Mouse (Mus musculus) embryonic facial prominence, embryonic 15.5 days (tissue): ENCODE results near the gene Brf1. TPM values are rescaled to one million over a fixed set of nuclear protein-coding genes. Genes with fewer than 3 reads are reported as not detected.
A peak's percentile ranks its signal among the peaks of the same experiment; 100 is the strongest.

Experiments used
- ATAC-seq: fragments of 200-750 bp; cut with Nextera tagmentation; 2 replicates; pipeline ENCODE4 v1.8.0; 2017; ENCODE audit warnings: low read depth, moderate TSS enrichment; ENCODE audit not compliant: insufficient number of reproducible peaks, low FRiP score, low TSS enrichment
- H3K27ac ChIP-seq: fragments of 300-500 bp; sonication (generic); replicated peaks from 2 replicates; pipeline ENCODE4 v1.5.1; 2015; ENCODE audit warnings: mild to moderate bottlenecking, inconsistent platforms
- H3K27me3 ChIP-seq: fragments of 300-500 bp; sonication (generic); 2 replicates; pipeline ENCODE4 v1.6.1; 2015; ENCODE audit warnings: inconsistent platforms
- H3K36me3 ChIP-seq: fragments of 300-500 bp; sonication (generic); 2 replicates; pipeline ENCODE4 v1.6.1; 2015; ENCODE audit warnings: mild to moderate bottlenecking, inconsistent platforms
- H3K4me1 ChIP-seq: fragments of 300-500 bp; sonication (generic); 2 replicates; pipeline ENCODE4 v1.6.1; 2015; ENCODE audit warnings: inconsistent platforms
- H3K4me2 ChIP-seq: fragments of 300-500 bp; sonication (generic); replicated peaks from 2 replicates; pipeline ENCODE4 v1.6.1; 2015; ENCODE audit warnings: mild to moderate bottlenecking, inconsistent platforms
- H3K4me3 ChIP-seq: fragments of 300-500 bp; sonication (generic); replicated peaks from 2 replicates; pipeline ENCODE4 v1.5.1; 2015; ENCODE audit warnings: mild to moderate bottlenecking, inconsistent platforms
- H3K9ac ChIP-seq: fragments of 300-500 bp; sonication (generic); 2 replicates; pipeline ENCODE4 v1.6.1; 2015; ENCODE audit warnings: inconsistent platforms
- H3K9me3 ChIP-seq: fragments of 300-500 bp; sonication (generic); replicated peaks from 2 replicates; pipeline ENCODE4 v1.6.1; 2016; ENCODE audit warnings: inconsistent platforms
- WGBS: fragments of 180-500 bp; shearing (Covaris S2); methylation state at CpG from one replicate; pipeline ENCODE4 v1.1.7; 2015; 5-methylcytosine and 5-hydroxymethylcytosine counted together
- polyA plus RNA-seq: library from polyadenylated mRNA; unstranded; fragments of >200 nt; fragmentation: Nextera tagmentation; extraction: Ambion mirVana; gene quantifications from 2 replicates; pipeline ENCODE4 v1.2.1, GENCODE M21; 2015

The Brf1 gene
- polyA plus RNA-seq, 1 experiment from 2014 or later, result 70.9 TPM

DNA sequence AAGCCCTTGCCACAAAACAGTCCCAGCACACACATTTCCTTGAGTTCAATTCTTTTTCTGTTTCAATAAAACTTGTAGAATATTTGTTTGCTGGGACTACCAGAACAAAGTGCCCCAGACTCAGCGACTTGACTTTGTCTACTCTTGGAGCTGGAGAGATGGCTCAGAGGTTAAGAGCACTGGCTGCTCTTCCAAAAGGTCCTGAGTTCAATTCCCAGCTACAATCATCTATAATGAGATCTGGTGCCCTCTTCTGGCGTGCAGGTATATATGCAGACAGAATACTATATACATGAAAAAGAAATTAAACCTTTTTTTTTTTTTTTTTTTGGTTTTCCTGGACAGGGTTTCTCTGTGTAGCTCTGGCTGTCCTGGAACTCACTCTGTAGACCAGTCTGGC is 2.2 kb upstream of the Brf1 start:
- no peak overlapping the region for H3K4me3 ChIP-seq
- no peak overlapping the region for H3K27ac ChIP-seq
- H3K9me3 ChIP-seq, result no peaks in the 10 kb centered on the region
- no peaks in the 10 kb centered on the region for H3K36me3 ChIP-seq
- H3K27me3 ChIP-seq, result no peaks in the 10 kb centered on the region
- no peak overlapping the region for H3K4me2 ChIP-seq
- H3K4me1 ChIP-seq, result peaks cover 22% of the 10 kb centered on the region
- no peak for ATAC-seq
- WGBS, result 37% methylated on average over 2 of the region's 2 CpGs
- no peak overlapping the region for H3K9ac ChIP-seq

DNA sequence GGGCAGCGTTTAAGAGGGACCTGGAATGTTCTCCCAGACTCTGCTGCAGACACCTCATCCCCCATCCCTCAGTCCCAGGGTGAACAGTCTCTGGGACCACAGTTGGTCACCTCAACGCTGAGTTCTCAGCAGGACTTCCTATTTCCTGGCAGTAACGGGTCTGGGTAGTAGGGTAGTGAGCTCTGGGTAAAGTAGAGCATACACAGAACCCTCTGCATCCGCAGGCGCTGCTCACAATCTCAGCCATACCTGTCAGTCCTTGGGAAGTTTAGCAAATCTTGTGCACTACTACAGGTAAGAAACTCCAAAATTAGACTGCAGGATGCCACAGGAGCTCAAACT is 600 bp upstream of the Brf1 start:
- peak overlapping the region; percentile 49 for H3K9ac ChIP-seq
- no peak; the same call in 1 of the 2 replicates for ATAC-seq
- 3% methylated on average over 5 of the region's 5 CpGs for WGBS
- peak overlapping the region; percentile 96 for H3K27ac ChIP-seq
- no peaks in the 10 kb centered on the region for H3K27me3 ChIP-seq
- H3K4me2 ChIP-seq, result peak overlapping the region; percentile 76
- peak overlapping the region; percentile 96 for H3K4me3 ChIP-seq
- H3K36me3 ChIP-seq, result 0 out of 2 replicates have a peak, but pooled peaks cover 5% of the 10 kb centered on the region
- no peaks in the 10 kb centered on the region for H3K9me3 ChIP-seq
- peaks cover 28% of the 10 kb centered on the region for H3K4me1 ChIP-seq

DNA sequence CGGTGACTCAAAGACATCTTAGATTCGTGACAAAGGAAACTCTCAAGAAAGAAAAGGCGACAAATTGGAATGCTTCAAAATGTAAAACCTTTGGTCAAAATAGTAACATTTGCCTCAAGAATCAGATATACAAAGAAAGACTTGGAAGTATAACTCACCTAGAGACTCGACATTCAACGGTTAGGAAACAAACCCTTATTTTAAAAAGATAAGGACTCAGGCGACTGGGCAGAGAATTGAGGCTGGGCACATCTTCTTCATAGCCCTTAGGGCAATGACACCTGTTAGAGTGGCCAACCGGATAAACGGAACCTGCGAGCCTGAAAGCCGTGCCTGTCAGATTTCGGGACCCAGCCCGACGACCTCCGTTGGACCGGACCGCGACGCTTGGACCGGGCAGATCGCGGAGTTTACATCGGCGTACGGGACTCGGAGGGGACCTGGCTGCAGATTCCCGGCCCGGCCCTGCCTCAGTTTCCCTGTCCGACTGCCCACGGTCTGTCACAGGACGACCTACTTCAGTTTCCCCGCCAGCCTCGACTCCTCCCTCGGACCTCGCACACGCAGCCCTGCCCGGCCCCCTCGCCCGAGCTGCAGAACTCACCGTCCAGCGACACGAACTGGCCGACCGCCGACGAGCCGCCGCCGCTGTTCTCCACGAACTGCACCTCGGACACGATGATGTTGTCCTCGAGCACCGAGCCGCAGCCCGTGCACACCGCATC is 773 bp downstream of the Brf1 start:
- Histone ChIP-seq H3K4me2 (peak overlapping the region; percentile 76), H3K27me3 (no peaks in the 10 kb centered on the region), H3K4me3 (peak overlapping the region; percentile 96), H3K27ac (peak overlapping the region; percentile 96), H3K9me3 (no peaks in the 10 kb centered on the region), H3K36me3 (0 out of 2 replicates have a peak, but pooled peaks cover 13% of the 10 kb centered on the region), H3K9ac (peak overlapping the region; percentile 96), H3K4me1 (peaks cover 28% of the 10 kb centered on the region)
- WGBS, result under 1% methylated on average over 56 of the region's 56 CpGs
- peak; percentile 0; the same call in 1 of the 2 replicates for ATAC-seq

DNA sequence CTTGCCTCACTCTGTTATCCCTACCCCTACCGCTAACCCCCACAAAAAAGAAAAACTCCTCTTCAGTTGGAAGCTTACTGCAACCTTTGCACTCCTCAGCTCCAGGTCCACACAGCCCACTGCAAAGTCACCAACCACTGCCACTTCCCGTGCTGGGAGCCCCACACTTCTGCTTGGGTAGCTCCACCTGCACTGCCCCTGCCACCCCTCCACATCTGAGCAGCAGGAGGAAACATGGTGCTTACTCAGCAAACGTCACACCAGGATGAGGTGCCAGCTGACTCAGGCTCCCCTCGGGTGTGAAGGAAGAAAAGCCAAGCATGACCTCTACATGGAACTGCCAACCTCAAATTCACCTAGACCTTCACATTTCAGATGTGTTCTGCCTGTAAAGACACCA is 6.4 kb downstream of the Brf1 start:
- no peak overlapping the region for H3K4me3 ChIP-seq
- 76% methylated on average over 4 of the region's 4 CpGs for WGBS

DNA sequence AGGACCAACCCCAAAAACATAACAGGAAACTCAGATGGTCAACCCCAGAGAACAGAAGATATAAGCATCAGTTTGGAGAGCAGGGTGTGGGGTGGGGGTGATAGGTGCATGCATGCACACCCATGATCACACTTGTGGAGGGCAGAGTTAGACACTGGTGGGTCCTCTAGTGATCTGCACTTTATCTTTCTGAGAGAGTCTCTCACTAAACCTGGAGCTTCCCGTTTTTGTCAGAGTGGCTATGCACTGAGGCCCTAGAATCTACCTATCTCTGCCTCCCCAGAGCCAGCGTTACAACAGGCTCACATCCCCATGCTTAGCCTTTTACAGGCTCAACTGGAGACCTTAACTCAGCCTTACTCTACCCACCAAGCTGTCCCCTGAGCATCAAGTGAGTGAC is 9.1 kb downstream of the Brf1 start:
- H3K4me2 ChIP-seq, result no peak overlapping the region
- H3K9me3 ChIP-seq, result no peaks in the 10 kb centered on the region
- ATAC-seq, result no peak
- peak overlapping the region; percentile 55; the same call in 1 of the 2 replicates for H3K27ac ChIP-seq
- H3K9ac ChIP-seq, result no peak overlapping the region
- peaks cover 5% of the 10 kb centered on the region; the same call in 1 of the 2 replicates for H3K4me1 ChIP-seq
- H3K27me3 ChIP-seq, result no peaks in the 10 kb centered on the region
- H3K36me3 ChIP-seq, result peaks cover 42% of the 10 kb centered on the region
- 85% methylated on average over 2 of the region's 2 CpGs for WGBS
- no peak overlapping the region for H3K4me3 ChIP-seq

More for the DNA sequence above, 6.4 kb downstream of the Brf1 start:
- no peak overlapping the region for H3K27ac ChIP-seq
- H3K27me3 ChIP-seq, result no peaks in the 10 kb centered on the region
- H3K36me3 ChIP-seq, result peaks cover 27% of the 10 kb centered on the region; the same call in 1 of the 2 replicates
- H3K9ac ChIP-seq, result no peak overlapping the region
- no peak overlapping the region for H3K4me2 ChIP-seq
- H3K4me1 ChIP-seq, result peaks cover 23% of the 10 kb centered on the region
- no peak for ATAC-seq
- no peaks in the 10 kb centered on the region for H3K9me3 ChIP-seq

DNA sequence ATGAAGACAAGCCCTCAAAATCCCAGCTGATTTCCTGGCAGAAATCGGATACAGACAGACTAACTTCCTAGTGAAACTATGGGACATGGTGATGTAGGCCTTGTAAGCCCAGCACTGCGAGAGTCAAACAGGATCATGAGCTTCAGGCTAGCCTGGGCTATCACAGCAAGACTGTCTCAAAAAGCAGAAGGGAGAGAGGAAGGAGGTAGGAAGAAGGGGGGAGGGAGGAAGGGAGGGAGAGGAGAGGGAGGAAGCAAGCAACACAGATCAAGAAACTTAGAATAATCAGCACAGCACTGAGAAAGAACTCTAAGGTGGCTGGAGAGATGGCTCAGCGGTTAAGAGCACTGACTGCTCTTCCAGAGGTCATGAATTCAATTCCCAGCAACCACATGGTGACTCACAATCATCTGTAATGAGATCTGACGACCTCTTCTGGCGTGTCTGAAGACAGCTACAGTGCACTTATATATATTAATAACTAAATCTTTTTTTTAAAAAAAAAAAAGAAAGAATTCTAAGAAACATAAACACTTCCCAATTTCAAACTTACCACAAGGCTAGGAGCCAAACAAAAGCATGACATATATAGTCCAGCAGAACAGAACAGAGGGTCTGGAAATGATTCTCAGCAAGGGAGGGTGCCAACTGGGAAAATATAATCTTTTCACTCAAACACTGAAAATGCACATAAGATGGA is 9.6 kb downstream of the Brf1 start:
- no peak overlapping the region for H3K9ac ChIP-seq
- no peaks in the 10 kb centered on the region for H3K27me3 ChIP-seq
- H3K4me3 ChIP-seq, result no peak overlapping the region
- 68% methylated on average over 5 of the region's 5 CpGs for WGBS
- no peak overlapping the region for H3K4me2 ChIP-seq
- peaks cover 5% of the 10 kb centered on the region; the same call in 1 of the 2 replicates for H3K4me1 ChIP-seq
- peak overlapping the region; percentile 55; the same call in 1 of the 2 replicates for H3K27ac ChIP-seq
- peaks cover 46% of the 10 kb centered on the region for H3K36me3 ChIP-seq
- no peaks in the 10 kb centered on the region for H3K9me3 ChIP-seq
- ATAC-seq, result no peak

DNA sequence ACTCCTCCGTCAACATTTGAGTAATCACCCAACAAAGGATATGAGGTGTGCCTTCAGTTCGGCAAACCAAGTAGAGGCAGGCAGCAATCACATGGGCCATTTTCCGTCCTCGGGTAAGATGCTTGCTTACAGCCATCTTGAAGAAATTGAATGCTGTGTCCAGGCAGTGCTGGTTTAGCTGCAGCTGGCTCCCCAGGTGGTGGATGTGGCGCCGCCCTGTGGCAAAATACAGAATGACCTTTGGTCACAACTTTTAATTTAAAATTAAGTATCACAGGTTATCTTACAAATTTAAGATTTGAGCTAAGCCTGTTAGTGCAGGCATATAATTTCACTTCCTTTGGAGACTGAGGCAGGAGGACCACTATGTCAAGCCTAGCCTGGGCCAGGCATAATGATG is 12.6 kb downstream of the Brf1 start:
- 67% methylated on average over 6 of the region's 6 CpGs for WGBS

DNA sequence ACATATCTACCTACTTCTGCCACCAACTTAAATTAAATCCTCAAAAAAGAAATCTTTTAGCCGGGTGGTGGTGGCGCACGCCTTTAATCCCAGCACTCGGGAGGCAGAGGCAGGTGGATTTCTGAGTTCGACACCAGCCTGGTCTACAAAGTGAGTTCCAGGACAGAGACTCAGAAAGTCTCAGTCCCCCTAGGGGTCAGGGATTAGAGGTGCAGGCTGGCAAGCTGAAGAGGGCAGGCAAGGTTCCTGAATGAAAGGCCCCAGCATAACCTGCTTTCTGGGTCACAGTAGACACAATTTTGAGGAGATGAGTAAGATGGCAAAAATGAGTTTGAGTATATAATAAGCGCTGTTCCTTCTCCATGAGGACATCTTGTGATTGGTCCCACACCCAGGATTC is 15.2 kb downstream of the Brf1 start:
- H3K9me3 ChIP-seq, result no peaks in the 10 kb centered on the region
- no peak overlapping the region for H3K4me3 ChIP-seq
- no peak overlapping the region for H3K4me2 ChIP-seq
- no peaks in the 10 kb centered on the region for H3K27me3 ChIP-seq
- H3K9ac ChIP-seq, result no peak overlapping the region
- 91% methylated on average over 6 of the region's 6 CpGs for WGBS
- H3K36me3 ChIP-seq, result peaks cover 80% of the 10 kb centered on the region
- H3K27ac ChIP-seq, result no peak overlapping the region
- ATAC-seq, result no peak
- H3K4me1 ChIP-seq, result no peaks in the 10 kb centered on the region

More for the DNA sequence above, 12.6 kb downstream of the Brf1 start:
- H3K4me1 ChIP-seq, result peaks cover 3% of the 10 kb centered on the region; the same call in 1 of the 2 replicates
- H3K27me3 ChIP-seq, result no peaks in the 10 kb centered on the region
- no peak overlapping the region for H3K27ac ChIP-seq
- no peak for ATAC-seq
- H3K36me3 ChIP-seq, result peaks cover 64% of the 10 kb centered on the region
- H3K4me2 ChIP-seq, result no peak overlapping the region
- H3K9ac ChIP-seq, result no peak overlapping the region
- H3K9me3 ChIP-seq, result no peaks in the 10 kb centered on the region
- H3K4me3 ChIP-seq, result no peak overlapping the region

DNA sequence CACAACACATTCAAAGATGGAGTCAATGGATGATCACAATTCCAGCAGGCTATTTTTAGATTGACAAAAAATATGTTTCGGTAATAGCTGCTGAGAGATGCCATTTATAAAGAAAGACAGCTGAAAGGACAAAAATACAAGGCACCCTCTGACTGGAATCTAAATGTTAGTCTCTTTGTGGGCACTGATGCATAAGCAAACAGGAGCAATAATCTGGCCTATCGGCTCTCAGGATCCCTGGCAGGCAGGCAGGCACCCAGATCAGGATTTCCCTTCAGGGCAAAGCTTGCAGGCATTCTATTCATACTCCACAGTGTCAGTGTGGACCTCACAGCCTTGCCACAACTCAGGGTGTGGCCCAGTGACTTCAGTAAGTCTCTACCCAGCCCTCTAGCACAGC is 18.5 kb downstream of the Brf1 start:
- WGBS, result 73% methylated on average over 2 of the region's 2 CpGs
- Histone ChIP-seq H3K27me3 (no peaks in the 10 kb centered on the region), H3K4me3 (no peak overlapping the region), H3K9me3 (no peaks in the 10 kb centered on the region), H3K4me1 (peaks cover 10% of the 10 kb centered on the region), H3K9ac (no peak overlapping the region), H3K36me3 (peaks cover 94% of the 10 kb centered on the region), H3K4me2 (no peak overlapping the region), H3K27ac (0 out of 2 replicates have a peak overlapping the region, but pooled peaks have one; percentile 17)
- no peak for ATAC-seq

DNA sequence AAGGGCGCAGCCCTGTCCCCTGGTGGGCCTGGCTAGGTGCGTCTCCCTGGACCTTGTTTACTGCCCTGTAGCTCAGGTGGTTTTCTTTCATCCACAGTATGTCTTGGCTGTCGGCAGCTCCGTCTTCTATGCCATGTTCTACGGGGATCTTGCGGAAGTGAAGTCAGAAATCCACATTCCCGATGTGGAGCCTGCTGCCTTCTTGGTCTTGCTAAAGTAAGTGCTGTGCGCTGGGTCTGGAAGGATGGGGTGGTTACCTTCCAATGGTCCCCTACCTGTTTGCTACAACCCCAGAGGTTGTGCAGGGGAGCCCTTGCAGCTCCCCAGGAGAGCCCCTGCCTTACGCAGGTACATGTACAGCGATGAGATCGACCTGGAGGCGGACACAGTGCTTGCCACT is 23.3 kb downstream of the Brf1 start:
- Histone ChIP-seq H3K4me3 (peak overlapping the region; percentile 64), H3K36me3 (peaks cover 75% of the 10 kb centered on the region), H3K27me3 (no peaks in the 10 kb centered on the region), H3K4me2 (peak overlapping the region; percentile 77), H3K27ac (peak overlapping the region; percentile 92), H3K9me3 (no peaks in the 10 kb centered on the region), H3K9ac (peak overlapping the region; percentile 61), H3K4me1 (peaks cover 19% of the 10 kb centered on the region)
- WGBS, result 36% methylated on average over 12 of the region's 12 CpGs
- no peak for ATAC-seq

DNA sequence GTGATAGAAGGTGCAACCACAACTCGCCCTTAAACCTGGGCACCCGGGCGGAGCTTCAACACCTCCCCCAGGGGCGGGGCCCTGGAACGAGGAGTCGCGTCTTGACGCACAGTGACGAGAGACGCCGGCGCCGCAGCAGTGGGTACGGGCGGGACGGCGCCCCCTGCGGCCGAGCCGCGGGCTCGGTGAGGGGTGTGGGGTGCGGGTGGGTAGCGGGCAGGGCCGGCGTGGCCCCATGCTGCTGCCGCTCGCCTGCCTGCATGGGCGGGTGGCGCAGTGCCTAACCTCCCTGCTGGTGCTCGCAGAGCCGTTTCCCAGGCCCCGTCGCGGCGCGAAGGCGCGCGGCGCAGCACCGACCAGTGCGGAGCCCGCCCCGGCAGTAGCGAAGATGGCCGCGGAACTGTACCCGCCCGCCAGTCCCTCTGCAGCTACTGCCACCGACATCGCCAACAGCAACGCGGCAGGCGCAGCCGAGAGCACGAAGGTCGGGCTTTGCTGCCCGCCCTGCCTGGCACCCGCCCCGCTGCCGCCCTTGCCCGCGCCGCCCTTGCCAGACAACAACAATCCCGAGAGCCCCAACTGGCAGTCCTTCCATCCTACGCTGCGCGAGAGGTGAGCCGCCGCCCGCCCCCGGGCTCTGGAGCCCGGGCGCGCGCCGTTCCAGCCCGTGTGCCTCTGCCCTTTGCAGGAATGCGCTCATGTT is 24.0 kb downstream of the Brf1 start, which contains the start of gene Btbd6:
TSS of gene Btbd6 (plus strand) at position 112 of the 703 bp plus-strand sequence.
- H3K9me3 ChIP-seq, result no peaks in the 10 kb centered on the region
- peaks cover 75% of the 10 kb centered on the region for H3K36me3 ChIP-seq
- peak within 1 kb of the TSS; percentile 61 for H3K9ac ChIP-seq
- ATAC-seq, result peak; percentile 93
- H3K27ac ChIP-seq, result peak within 1 kb of the TSS; percentile 92
- H3K4me2 ChIP-seq, result peak within 1 kb of the TSS; percentile 77
- H3K27me3 ChIP-seq, result no peaks in the 10 kb centered on the region
- peaks cover 19% of the 10 kb centered on the region for H3K4me1 ChIP-seq
- peak within 1 kb of the TSS; percentile 64 for H3K4me3 ChIP-seq
- under 1% methylated on average over 80 of the region's 80 CpGs for WGBS
